18 mouse cellular contexts compared by ENCODE assay signal in the genomic region with DNA sequence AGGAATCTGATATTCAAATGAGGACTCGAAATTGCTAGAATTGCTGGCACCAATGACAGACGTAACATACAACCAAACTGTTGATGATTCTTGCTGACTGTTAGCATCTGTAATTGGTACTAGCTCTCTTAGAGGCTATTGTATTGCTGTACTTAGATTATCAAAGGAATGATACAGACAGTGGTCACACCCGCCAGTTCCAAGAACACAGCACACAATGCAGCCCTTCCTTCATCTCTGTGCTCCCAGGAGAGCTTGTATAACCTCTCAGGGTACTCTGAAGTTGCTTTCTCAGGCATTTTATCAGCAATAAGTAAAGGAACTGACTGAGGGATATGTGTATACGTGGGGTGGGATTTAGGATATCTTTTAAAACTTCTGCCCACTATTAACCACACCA.
A peak's percentile ranks its signal among the peaks of the same experiment; 100 is the strongest.
DNase-seq lines count a peak whose midpoint lies in the region; ATAC-seq and TF ChIP-seq lines count a peak whose summit lies in the region.
"Had no signal": no experiment of that assay in that cellular context is flagged by ENCODE, and none has a peak within 500 bp of the region (broad histone marks: within the 10 kb centered on the region; RNA-seq: fewer than 3 reads in every experiment).

No protein-coding gene starts in this region.

- WGBS in liver, embryonic 12.5 days (ENCODE audit: insufficient replicate concordance), result 63% methylated on average over 4 of the region's 4 CpGs
- 44% methylated on average over 4 of the region's 4 CpGs for whole genome bisulfite sequencing in liver, postnatal 0 days (ENCODE audit: insufficient replicate concordance)

- TF ChIP-seq EP300 in liver, postnatal 0 days (IDR thresholded peaks at IDR 0.05; ENCODE audit: low read depth), result no peak

- no peak overlapping the region for H3K4me2 ChIP-seq in liver, embryonic 12.5 days
- no peak overlapping the region for H3K4me2 ChIP-seq in liver, postnatal 0 days (ENCODE audit: low read depth, low read length)
- peak overlapping the region; percentile 28 for H3K4me2 ChIP-seq in myocyte (ENCODE audit: low read depth)
- H3K4me2 ChIP-seq: forebrain, embryonic 15.5 days; heart, embryonic 12.5 days; hindbrain, embryonic 15.5 days had no signal

- no peaks in the 10 kb centered on the region for H3K79me2 ChIP-seq in myocyte (ENCODE audit: control insufficient read depth, insufficient read depth)

- no peak for TF ChIP-seq CTCF in liver, postnatal 0 days (IDR thresholded peaks at IDR 0.05; ENCODE audit: low read depth)

- H3K4me3 ChIP-seq in liver, embryonic 12.5 days, result no peak overlapping the region
- no peak overlapping the region for H3K4me3 ChIP-seq in liver, postnatal 0 days (ENCODE audit: low read depth, low read length)
- H3K4me3 ChIP-seq in myocyte, result no peak overlapping the region
- H3K4me3 ChIP-seq: embryonic facial prominence, embryonic 10.5 days; erythroblast, embryonic 14.5 days; forebrain, embryonic 10.5 days; forebrain, embryonic 15.5 days; heart, embryonic 12.5 days; hindbrain, embryonic 15.5 days had no signal

- H3K9me3 ChIP-seq in liver, embryonic 12.5 days (replicated peaks), result no peaks in the 10 kb centered on the region
- H3K9me3 ChIP-seq in liver, postnatal 0 days (ENCODE audit: low read length), result peaks cover 3% of the 10 kb centered on the region; the same call in 1 of the 2 replicates
- H3K9me3 ChIP-seq: forebrain, embryonic 15.5 days; heart, embryonic 12.5 days; hindbrain, embryonic 15.5 days had no signal

- H3K27ac ChIP-seq in liver, embryonic 12.5 days, result no peak overlapping the region
- no peak overlapping the region for H3K27ac ChIP-seq in liver, postnatal 0 days (ENCODE audit: low read depth)
- H3K27ac ChIP-seq: embryonic facial prominence, embryonic 10.5 days; forebrain, embryonic 10.5 days; forebrain, embryonic 15.5 days; hindbrain, embryonic 15.5 days had no signal

- TF ChIP-seq POLR2A in myocyte (IDR thresholded peaks at IDR 0.05; ENCODE audit: insufficient read length, low read depth), result no peak

- DNase-seq in liver, postnatal 0 days, result no peak
- peak; percentile 23 for DNase-seq in 3T3-L1 (ENCODE audit: low read depth, low spot score)
- DNase-seq in ES-CJ7 (ENCODE audit: low read depth, low spot score), result peak; percentile 25
- DNase-seq in adrenal gland, adult 2 months, result no peak
- DNase-seq: adrenal gland, adult 8-10 months; adrenal gland, postnatal 36 days; B cell, adult 2 months; cerebellum, adult 2 months; gastrocnemius, postnatal 10 days had no signal

- no peak overlapping the region for H3ac ChIP-seq in myocyte (ENCODE audit: control insufficient read depth, insufficient read length)

- ATAC-seq in liver, embryonic 12.5 days, result peak; percentile 69; the same call in 1 of the 2 replicates
- ATAC-seq in liver, postnatal 0 days, result no peak
- ATAC-seq: CD4-positive, CD25-positive, alpha-beta regulatory T cell, adult 4 months; forebrain, embryonic 15.5 days had no signal

- no peaks in the 10 kb centered on the region for H3K36me3 ChIP-seq in liver, embryonic 12.5 days
- no peaks in the 10 kb centered on the region for H3K36me3 ChIP-seq in liver, postnatal 0 days (replicated peaks; ENCODE audit: insufficient read depth, low read length)
- H3K36me3 ChIP-seq in myocyte (ENCODE audit: control insufficient read depth, insufficient read depth), result no peaks in the 10 kb centered on the region
- H3K36me3 ChIP-seq: embryonic facial prominence, embryonic 10.5 days; forebrain, embryonic 10.5 days; forebrain, embryonic 15.5 days; heart, embryonic 12.5 days; hindbrain, embryonic 15.5 days had no signal

- no peak overlapping the region for H3K9ac ChIP-seq in liver, embryonic 12.5 days
- no peak overlapping the region for H3K9ac ChIP-seq in liver, postnatal 0 days (replicated peaks)
- H3K9ac ChIP-seq: forebrain, embryonic 15.5 days; heart, embryonic 12.5 days; hindbrain, embryonic 15.5 days had no signal

- H3K27me3 ChIP-seq in liver, embryonic 12.5 days (replicated peaks), result no peaks in the 10 kb centered on the region
- H3K27me3 ChIP-seq in liver, postnatal 0 days (ENCODE audit: insufficient read depth, low read length), result no peaks in the 10 kb centered on the region
- H3K27me3 ChIP-seq in myocyte (ENCODE audit: control insufficient read depth, insufficient read depth, insufficient read length), result no peaks in the 10 kb centered on the region
- H3K27me3 ChIP-seq: forebrain, embryonic 15.5 days; heart, embryonic 12.5 days; hindbrain, embryonic 15.5 days had no signal

- peaks cover 27% of the 10 kb centered on the region for H3K4me1 ChIP-seq in liver, embryonic 12.5 days
- H3K4me1 ChIP-seq in liver, postnatal 0 days (ENCODE audit: insufficient read depth), result peaks cover 15% of the 10 kb centered on the region
- H3K4me1 ChIP-seq: embryonic facial prominence, embryonic 10.5 days; forebrain, embryonic 10.5 days; forebrain, embryonic 15.5 days; hindbrain, embryonic 15.5 days had no signal

TF ChIP-seq in myocyte, 11 proteins besides CTCF, POLR2A, EP300 and RAD21:
- TF ChIP-seq REST (IDR thresholded peaks at IDR 0.05; ENCODE audit: insufficient read depth, insufficient read length) (no peak), CEBPB (IDR thresholded peaks at IDR 0.05; ENCODE audit: insufficient read depth, poor library complexity, severe bottlenecking) (no peak), SRF (IDR thresholded peaks at IDR 0.05; ENCODE audit: control insufficient read depth, insufficient read length, low read depth) (no peak)
TF ChIP-seq in myocyte: peak in this region for 0.

Comparison
In these comparisons a context has a peak if more than half of its experiments do, and no peak if none do; other contexts are left out.
1. DNase-seq: peak in 3T3-L1 (single experiment) and ES-CJ7 (single experiment); none in liver, postnatal 0 days (single experiment) and adrenal gland, adult 2 months (single experiment).